Mouse (Mus musculus): ENCODE data around the gene Rsrp1.

GRCm38 (mm10) chr4:134919733-134920540, 3.5 kb upstream of the Rsrp1 start:
- no peak for TF ChIP-seq CTCF (IDR thresholded peaks at IDR 0.05; ENCODE audit: low read depth)
- peak; percentile 62; the same call in 1 of the 2 replicates for TF ChIP-seq EP300 (IDR thresholded peaks at IDR 0.05; ENCODE audit: low read depth)
